Mouse (Mus musculus) thymus, postnatal 25 days (tissue): Measurements from ENCODE around the gene Mpv17l2.

Experiments
- DNase-seq: peaks from one replicate; pipeline ENCODE4 v3.0.0; 2022

Gene Mpv17l2

DNA sequence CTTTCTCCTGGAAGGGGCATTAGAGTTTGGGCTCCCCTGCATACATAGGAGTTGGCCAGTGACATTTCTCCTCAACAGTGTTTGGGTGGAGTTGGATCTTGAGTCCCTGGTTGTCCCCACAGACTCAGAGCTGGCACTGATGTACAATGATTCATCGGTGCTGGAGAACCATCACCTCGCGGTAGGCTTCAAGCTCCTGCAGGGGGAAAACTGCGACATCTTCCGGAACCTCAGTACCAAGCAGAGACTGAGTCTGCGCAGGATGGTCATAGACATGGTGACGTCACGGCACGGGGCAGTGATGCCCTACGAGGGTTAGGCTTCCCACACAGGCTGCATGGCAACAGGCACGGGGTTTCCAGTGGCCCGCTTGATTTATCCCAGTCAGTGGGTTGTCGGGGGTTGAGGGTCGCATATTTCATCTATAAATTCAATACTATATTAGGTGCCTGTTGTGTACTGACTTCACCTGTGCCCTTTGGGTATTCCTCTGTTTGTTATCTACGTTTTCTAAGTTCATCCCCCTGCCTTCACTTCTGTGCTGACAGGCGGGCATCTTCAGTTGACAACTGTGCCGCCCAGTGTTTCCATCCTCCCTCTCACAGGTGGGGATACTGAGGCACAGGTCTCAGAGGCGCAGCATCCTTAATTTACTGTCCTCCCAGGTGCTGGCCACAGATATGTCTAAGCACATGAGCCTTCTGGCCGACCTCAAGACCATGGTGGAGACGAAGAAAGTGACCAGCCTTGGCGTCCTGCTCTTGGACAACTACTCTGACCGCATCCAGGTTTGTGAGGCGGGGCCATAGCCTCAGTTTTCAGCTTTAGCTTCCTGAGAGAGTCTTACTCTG lies 12.3 kb downstream of the Mpv17l2 start:
- no peak for DNase-seq

DNA sequence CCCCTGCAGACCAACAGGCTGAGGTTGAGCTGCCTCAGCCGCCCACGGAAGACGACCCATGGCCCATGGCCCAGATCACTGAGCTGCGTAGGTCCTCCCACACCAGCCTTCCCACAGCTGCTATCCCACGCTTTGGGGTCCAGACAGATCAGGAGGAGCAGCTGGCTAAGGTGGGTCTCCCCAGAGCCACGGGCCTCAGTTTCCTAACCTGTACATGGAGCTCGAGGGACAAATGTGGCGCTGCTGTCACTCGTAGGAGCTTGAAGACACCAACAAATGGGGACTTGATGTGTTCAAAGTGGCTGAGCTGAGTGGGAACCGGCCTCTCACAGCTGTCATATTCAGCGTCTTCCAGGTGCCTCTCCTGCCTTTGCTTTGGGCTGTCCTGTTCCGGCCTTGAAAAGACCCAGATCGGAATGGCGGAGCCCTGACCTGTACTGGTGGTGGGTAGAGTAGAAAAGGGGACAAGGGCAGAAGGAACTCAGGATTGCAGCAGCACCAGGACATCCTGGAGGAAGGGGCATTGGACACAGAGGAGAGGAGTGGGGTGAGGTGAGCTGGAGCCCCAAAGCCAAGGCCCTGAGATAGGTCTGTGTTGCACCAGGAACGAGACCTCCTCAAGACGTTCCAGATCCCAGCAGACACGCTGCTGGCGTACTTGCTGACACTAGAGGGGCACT lies 13.4 kb downstream of the Mpv17l2 start:
- DNase-seq = no peak

- DNase-seq = no peak
These were observed 14.1 kb downstream of the Mpv17l2 start for GRCm38 (mm10) chr8:70746676-70747075.

DNA sequence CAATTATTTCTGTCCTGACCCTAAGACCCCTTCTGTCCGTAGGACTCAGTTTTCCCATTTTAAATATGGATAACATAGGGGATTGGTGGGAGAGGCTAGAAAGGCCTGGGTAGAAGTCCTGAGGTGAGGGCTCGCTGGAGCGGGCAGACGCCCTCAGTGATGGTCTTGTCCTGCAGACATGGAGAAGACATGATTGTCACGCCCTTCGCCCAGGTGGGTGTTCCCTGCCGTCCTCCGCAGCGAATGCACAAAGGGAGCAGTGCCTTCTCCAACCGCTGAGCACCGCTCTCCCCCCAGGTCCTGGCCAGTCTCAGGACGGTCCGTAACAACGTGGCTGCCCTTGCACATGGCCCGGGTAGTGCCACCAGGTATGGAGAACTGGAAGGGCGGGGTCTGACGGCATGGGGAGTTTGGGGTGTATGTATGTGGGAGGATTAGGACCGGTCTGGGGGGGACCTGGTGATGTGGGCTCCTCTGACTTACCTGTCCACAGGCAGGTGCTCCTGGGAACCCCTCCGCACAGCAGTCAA lies 15.0 kb downstream of the Mpv17l2 start:
- DNase-seq = no peak

DNA sequence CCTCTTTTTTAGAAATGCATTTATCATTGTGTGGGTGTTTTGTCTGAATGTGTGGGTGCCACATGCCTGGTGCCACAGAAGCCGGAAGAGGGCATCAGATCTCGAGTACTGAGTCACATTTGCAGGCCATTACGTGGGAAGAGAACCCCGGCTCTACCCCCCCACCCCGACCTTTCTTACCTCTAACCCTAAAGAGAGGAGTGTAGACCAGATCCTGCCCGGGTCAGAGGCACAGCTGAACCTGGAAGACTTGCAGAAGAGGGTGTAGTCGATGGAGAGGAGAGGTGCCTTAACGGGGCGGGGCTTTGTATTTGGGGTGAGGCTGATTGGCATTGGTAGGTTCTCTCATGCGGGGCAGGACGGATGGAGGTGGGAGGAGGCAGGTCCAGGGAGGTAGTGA lies 15.9 kb downstream of the Mpv17l2 start:
- no peak for DNase-seq

- no peak for DNase-seq
These were observed 16.8 kb downstream of the Mpv17l2 start for GRCm38 (mm10) chr8:70743656-70744590.

- DNase-seq = no peak
These were observed 17.6 kb downstream of the Mpv17l2 start for GRCm38 (mm10) chr8:70742981-70743655.

DNA sequence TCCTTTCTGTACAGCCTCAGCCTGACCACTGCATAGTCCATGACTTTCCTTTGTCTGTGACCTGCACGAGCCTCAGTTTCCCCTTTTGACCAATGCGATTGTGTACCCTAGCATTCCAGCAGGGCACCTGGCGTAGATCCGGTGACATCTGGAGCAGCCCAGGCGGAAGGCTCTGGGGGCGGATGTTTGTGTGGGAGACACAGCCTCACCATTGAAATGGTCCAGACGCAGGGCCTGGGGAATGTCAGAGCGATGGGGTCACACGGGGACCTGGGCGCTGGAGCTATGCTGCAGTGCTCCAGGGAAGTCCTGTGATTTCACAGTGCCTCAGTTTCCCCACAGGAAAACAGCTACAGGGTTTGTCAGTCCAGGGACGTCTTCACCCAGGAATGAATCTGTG lies 18.6 kb downstream of the Mpv17l2 start:
- no peak for DNase-seq

DNA sequence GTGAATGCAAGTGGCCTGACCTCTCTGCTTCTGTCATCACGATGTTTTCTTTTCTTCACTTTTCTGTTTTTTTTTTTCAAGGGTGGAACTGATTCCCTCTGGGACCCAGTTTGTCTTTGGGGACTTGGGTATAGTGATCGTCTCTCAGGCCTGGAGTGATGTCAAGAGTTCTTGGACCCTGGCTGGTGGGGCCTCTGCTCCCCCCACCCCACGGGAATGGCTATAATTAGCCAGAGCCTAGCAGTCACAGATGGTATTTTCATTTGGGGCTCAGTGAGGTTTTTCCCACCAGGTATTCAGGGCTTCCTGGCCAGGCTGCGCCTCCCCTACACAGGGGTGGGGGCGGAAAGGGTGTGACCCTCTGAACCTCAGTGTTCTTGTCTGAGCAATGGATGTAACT lies 19.1 kb downstream of the Mpv17l2 start:
- DNase-seq = no peak

DNA sequence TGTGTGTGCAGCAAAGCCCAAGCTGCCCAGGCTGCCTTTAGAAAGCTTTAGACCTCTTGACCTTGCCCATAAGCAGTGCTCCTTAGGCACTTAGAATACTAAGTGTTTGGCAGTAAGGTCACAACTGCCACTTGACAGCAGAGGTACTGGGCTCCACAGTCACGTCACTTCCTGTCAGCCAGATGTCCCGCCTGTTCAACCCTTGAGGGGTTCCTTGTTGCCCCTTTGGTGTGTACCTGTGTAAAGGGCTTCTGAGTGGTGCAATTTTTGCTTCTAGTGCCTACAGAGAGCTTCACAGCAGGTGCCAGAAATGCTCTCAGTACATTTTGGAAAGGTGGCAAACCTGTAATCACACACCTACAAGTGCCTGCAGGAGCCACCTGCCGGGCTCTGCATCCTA lies 22.5 kb downstream of the Mpv17l2 start:
- no peak for DNase-seq

GRCm38 (mm10) chr8:70737705-70738104 lies 23.0 kb downstream of the Mpv17l2 start:
- DNase-seq = no peak

DNA sequence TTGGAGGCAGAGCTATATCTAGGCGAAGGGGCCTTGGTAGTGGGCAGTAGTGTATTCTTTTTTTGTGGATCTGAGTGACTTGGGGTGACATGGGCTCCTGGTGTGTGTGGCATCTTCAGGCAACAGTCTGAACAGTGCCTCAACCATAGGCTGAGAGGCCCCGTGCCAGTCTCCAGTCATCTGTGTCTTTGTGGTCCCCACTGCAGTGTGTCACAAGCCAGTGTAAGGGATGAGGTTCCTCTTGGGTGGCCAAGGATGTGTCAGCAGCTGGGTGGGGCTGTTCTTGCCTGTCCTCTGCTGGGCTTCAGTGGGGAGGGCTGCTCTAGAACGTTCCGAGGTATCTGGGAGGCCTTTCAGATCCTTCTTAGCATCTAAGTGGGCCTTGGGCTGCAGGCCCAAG lies 29.8 kb downstream of the Mpv17l2 start:
- no peak for DNase-seq

- DNase-seq = peak; percentile 38
These were observed 30.8 kb downstream of the Mpv17l2 start for GRCm38 (mm10) chr8:70729808-70730475.

- DNase-seq = no peak
These were observed 34.0 kb downstream of the Mpv17l2 start for GRCm38 (mm10) chr8:70726721-70727120.

DNA sequence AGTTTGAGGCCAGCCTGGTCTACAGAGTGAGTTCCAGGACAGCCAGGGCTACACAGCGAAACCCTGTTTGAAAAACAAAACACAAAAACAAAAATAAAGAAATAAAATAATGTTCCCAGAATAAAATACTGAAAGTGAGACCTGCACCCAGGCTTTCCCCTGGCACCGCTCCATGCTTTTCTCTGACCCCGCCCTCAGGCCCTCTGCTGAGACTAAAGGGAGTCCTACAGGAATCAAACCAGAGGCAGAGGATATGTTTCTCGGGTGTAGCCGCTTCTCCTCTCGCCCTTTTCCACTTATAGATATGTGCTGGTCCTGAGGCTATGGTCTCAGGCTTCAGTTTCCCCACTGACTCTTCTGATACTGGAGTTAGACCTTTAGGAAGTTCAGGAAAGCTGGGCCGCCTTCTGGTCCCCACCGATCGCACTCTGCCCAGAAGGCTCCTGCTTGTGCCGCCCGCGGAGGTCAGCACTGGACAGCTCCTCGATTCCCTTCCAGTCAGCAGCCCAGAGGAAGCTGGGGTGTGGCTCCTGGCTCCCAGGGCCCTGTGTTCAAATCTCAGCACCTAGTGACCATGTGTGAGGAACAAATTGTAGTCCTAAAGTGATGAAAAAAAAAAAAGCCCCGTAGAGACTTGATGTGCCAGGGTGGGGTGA lies 34.8 kb downstream of the Mpv17l2 start:
- DNase-seq = no peak

- DNase-seq = no peak
These were observed 36.5 kb downstream of the Mpv17l2 start for GRCm38 (mm10) chr8:70724216-70724615.

DNA sequence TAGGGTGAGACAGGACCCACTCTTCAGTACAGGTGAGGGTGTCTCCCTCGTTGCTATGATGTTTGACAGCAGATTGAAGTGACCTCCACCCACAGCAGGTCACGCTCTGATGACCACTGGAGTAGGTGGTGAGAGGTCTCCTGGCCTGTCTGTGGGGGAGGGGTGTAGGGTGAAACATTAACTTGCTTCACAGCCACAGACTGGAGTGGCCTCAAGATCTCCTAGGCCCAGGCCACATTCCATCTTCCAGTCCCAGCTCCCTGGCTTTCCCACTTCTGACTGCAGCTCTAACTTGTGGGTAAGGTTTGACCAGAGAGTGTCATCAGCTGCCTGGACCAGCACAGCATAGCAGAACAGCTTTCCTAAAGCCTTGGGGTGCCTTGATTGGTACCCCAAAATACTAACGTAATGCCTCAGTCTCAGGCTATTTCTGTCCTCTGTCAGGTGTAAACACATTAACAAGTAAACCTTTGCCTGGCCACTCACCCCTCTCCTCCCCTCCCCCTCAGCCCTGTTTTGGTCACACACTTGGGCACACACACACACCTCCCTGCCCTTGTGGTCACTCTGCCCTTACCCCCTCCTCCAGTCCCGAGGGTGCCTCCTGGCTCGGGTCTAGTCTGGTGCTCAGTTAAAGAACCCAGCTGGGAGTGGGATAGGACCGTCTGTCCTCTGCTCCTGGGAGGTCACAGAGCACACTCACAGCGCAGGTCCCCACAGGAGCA lies 37.1 kb downstream of the Mpv17l2 start, which contains the start of gene Pde4c:
Gene Pde4c (plus strand): TSS at position 235 of the 725 bp plus-strand sequence.
- DNase-seq = no peak

- DNase-seq = no peak
These were observed 39.1 kb downstream of the Mpv17l2 start for GRCm38 (mm10) chr8:70721601-70722000.

- DNase-seq = peak; percentile 75
These were observed 40.0 kb downstream of the Mpv17l2 start for GRCm38 (mm10) chr8:70720739-70721138.

GRCm38 (mm10) chr8:70719796-70720270 lies 40.9 kb downstream of the Mpv17l2 start:
- no peak for DNase-seq
